Mouse (Mus musculus): Measurements from ENCODE around the gene Cntn5. TPM values are rescaled to one million over a fixed set of nuclear protein-coding genes. Genes with fewer than 3 reads are reported as not detected.

Gene Cntn5
- polyA plus RNA-seq, 1 experiment = 1.6 TPM

DNA sequence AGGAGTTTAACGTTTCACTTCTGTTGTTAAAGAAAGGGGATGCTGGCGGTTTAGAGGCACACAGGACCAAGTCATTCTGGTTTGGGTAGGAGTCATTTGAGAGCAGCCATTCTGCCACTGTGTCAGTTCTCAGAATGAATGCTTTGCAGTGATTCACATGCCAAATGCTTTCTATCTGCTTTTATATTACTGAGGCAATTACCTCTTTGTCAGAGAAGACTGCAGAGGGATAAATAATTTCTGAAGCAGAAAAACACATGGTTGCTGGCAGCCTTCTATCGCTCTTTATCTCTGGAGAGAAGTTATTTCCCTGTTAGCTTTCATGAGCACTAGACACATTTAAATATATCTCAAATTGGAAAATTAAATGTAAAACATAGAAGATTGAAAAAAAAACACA lies 1207.9 kb downstream of the Cntn5 start:
- Histone ChIP-seq H3K4me1 (ENCODE audit: control insufficient read depth, insufficient read depth, low read length) (no peaks in the 10 kb centered on the region), H3K27ac (ENCODE audit: insufficient read depth, low read length) (no peak overlapping the region), H3K4me3 (replicated peaks; ENCODE audit: insufficient read depth, low read depth, low read length) (no peak overlapping the region), H3K27me3 (ENCODE audit: control insufficient read depth, insufficient read depth, low read length) (no peaks in the 10 kb centered on the region; the same call in 1 of the 2 replicates)
- no peak for TF ChIP-seq CTCF (IDR thresholded peaks at IDR 0.05; ENCODE audit: borderline replicate concordance, insufficient read depth, low read depth, low read length)
- no peak for TF ChIP-seq POLR2A (IDR thresholded peaks at IDR 0.05; ENCODE audit: borderline replicate concordance, insufficient read depth, low read length)
- WGBS = 48% methylated on average over 3 of the region's 3 CpGs
- no peak for DNase-seq

DNA sequence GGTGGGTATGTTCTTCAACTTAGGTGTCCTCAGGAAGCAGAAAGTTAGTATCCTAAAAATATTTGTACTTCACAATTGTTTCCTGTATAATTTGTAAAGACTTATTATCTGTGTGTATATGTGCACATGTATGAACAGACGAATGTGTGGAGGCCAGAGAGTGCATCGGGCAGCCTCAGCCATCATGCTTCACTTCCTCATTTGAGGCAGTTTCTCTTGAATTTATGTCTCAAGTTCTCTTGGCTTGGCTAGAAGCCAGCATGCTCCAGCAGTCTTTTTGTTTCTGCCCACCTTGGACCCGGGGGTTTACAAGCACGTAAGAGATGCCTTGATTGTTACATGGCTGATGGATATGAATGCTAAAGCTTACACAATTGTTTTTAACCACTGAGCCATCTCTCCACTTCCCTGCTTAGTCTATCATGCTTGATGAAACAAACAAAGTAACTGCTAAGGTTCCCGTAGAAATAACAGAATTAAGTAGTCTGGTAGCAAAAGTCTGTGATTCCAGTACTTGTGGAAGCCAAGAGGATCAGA lies 1222.2 kb downstream of the Cntn5 start:
- WGBS = 42% methylated on average over 5 of the region's 5 CpGs
- TF ChIP-seq CTCF (IDR thresholded peaks at IDR 0.05; ENCODE audit: borderline replicate concordance, insufficient read depth, low read depth, low read length) (no peak), POLR2A (IDR thresholded peaks at IDR 0.05; ENCODE audit: borderline replicate concordance, insufficient read depth, low read length) (no peak)
- Histone ChIP-seq H3K4me1 (ENCODE audit: control insufficient read depth, insufficient read depth, low read length) (no peaks in the 10 kb centered on the region), H3K27ac (ENCODE audit: insufficient read depth, low read length) (no peak overlapping the region), H3K27me3 (ENCODE audit: control insufficient read depth, insufficient read depth, low read length) (no peaks in the 10 kb centered on the region), H3K4me3 (replicated peaks; ENCODE audit: insufficient read depth, low read depth, low read length) (no peak overlapping the region)
- no peak for DNase-seq

DNA sequence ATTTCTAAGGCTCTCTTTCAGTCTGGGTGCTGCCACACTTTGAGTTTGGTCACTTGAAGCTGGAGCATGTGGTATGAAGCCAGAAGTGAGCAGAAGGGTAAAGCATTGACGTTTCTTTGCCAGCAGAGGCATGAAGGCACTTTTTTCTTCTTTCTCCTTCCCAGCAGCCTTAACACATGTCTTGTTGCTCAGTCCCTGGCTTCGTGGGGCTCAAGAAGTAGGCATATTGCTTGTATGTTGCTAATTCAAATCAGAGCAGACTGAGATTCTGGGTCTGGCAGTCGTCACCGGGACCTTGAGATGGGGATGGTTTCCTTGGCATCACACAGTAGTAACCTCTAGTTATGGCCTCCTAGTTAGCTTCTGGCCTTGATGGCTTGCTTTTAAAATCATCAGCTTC lies 1228.5 kb downstream of the Cntn5 start:
- Histone ChIP-seq H3K27ac (ENCODE audit: insufficient read depth, low read length) (no peak overlapping the region), H3K4me3 (replicated peaks; ENCODE audit: insufficient read depth, low read depth, low read length) (no peak overlapping the region), H3K4me1 (ENCODE audit: control insufficient read depth, insufficient read depth, low read length) (no peaks in the 10 kb centered on the region), H3K27me3 (ENCODE audit: control insufficient read depth, insufficient read depth, low read length) (no peaks in the 10 kb centered on the region)
- TF ChIP-seq CTCF (IDR thresholded peaks at IDR 0.05; ENCODE audit: borderline replicate concordance, insufficient read depth, low read depth, low read length) (no peak), POLR2A (IDR thresholded peaks at IDR 0.05; ENCODE audit: borderline replicate concordance, insufficient read depth, low read length) (no peak)
- DNase-seq = no peak
- 66% methylated on average over 4 of the region's 4 CpGs for WGBS

DNA sequence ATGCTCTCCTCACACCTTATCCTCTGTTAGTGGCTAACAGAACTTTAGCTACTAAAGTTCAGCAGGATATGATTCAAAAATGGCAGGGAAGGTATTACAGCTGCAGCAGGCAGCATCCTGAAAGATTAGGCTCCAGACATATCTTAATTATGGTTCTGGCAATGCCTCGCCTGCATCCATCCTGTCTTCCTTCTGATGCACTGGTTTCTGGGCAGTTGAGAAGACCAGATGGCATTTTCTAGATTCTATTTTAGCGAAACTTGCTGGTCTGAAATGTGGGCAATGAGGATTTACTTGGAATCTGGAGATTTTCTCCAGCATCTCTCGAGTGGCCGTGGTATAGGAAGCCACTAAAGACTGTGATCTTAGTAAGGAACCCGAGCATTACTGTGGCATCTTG lies 1230.0 kb downstream of the Cntn5 start:
- peak in 1 of 2 experiments; percentile 7 for DNase-seq
- no peaks in the 10 kb centered on the region for H3K4me1 ChIP-seq (ENCODE audit: control insufficient read depth, insufficient read depth, low read length)
- TF ChIP-seq CTCF (IDR thresholded peaks at IDR 0.05; ENCODE audit: borderline replicate concordance, insufficient read depth, low read depth, low read length) (no peak), POLR2A (IDR thresholded peaks at IDR 0.05; ENCODE audit: borderline replicate concordance, insufficient read depth, low read length) (no peak)
- H3K4me3 ChIP-seq (replicated peaks; ENCODE audit: insufficient read depth, low read depth, low read length) = no peak overlapping the region
- no peaks in the 10 kb centered on the region for H3K27me3 ChIP-seq (ENCODE audit: control insufficient read depth, insufficient read depth, low read length)
- 26% methylated on average over 5 of the region's 5 CpGs for WGBS
- no peak overlapping the region for H3K27ac ChIP-seq (ENCODE audit: insufficient read depth, low read length)

DNA sequence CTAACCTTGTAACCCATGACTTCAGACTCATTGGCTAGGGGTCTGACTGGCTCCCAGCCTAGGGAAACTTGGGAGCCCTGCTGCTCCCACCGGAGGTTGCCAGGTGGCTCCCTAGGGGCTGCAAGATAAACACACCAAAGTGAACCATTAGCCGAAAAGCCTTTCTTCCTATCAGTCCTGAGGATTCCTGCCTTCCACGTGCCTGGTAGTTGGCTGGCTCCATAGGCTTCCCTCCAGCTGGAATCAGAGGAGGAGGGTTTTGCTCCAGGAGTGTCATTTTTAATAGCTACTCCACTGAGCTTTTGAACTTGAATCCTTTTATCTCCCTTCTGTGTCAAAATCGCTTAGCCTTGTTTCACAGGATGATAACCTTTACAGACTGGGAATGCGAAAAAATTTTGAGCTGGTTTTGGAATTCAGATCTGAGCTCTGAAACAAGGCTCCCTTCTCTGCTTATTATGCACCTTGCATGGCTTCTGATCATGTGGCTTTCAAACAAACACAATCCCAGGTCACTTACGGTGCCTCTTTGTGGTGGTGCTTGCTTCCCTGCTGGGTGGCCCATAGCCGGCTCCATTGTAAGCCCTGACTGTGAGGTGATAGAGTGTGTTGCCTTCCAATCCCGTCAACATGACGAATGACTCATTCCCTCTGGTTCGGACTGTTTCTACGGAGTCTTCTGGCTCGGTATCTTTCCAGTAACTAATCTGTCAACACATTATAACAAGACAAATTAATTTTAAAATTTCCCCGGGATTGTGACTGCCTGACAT lies 1231.1 kb downstream of the Cntn5 start:
- H3K4me3 ChIP-seq (replicated peaks; ENCODE audit: insufficient read depth, low read depth, low read length) = no peak overlapping the region
- no peak overlapping the region for H3K27ac ChIP-seq (ENCODE audit: insufficient read depth, low read length)
- DNase-seq = peak; percentile 15
- WGBS = 13% methylated on average over 13 of the region's 13 CpGs
- H3K4me1 ChIP-seq (ENCODE audit: control insufficient read depth, insufficient read depth, low read length) = no peaks in the 10 kb centered on the region
- TF ChIP-seq CTCF (IDR thresholded peaks at IDR 0.05; ENCODE audit: borderline replicate concordance, insufficient read depth, low read depth, low read length) = no peak
- TF ChIP-seq POLR2A (IDR thresholded peaks at IDR 0.05; ENCODE audit: borderline replicate concordance, insufficient read depth, low read length) = no peak
- H3K27me3 ChIP-seq (ENCODE audit: control insufficient read depth, insufficient read depth, low read length) = no peaks in the 10 kb centered on the region

DNA sequence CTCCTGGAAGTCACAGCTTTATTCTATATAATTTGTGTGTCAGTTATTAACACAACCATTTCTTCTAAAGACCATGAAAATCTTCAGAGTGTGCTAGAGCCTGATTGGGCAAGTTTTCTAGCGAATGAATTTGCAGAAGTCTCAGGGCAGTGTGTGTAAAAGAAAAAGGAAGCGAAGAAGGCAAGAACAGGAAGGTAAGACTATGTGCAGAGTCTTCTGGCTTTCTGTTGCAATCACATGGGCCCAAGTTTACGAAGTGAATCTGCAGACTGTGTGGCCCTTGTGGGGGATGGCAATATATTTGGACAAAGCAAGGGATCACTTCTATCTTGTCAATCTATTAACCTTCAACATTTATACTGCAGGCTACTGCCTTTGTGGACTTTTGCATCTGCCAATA lies 1251.1 kb downstream of the Cntn5 start:
- Histone ChIP-seq H3K27ac (ENCODE audit: insufficient read depth, low read length) (no peak overlapping the region), H3K27me3 (ENCODE audit: control insufficient read depth, insufficient read depth, low read length) (no peaks in the 10 kb centered on the region), H3K4me1 (ENCODE audit: control insufficient read depth, insufficient read depth, low read length) (no peaks in the 10 kb centered on the region), H3K4me3 (replicated peaks; ENCODE audit: insufficient read depth, low read depth, low read length) (no peak overlapping the region)
- WGBS = 91% methylated on average over 3 of the region's 3 CpGs
- TF ChIP-seq CTCF (IDR thresholded peaks at IDR 0.05; ENCODE audit: borderline replicate concordance, insufficient read depth, low read depth, low read length) = no peak
- no peak for TF ChIP-seq POLR2A (IDR thresholded peaks at IDR 0.05; ENCODE audit: borderline replicate concordance, insufficient read depth, low read length)
- no peak for DNase-seq

DNA sequence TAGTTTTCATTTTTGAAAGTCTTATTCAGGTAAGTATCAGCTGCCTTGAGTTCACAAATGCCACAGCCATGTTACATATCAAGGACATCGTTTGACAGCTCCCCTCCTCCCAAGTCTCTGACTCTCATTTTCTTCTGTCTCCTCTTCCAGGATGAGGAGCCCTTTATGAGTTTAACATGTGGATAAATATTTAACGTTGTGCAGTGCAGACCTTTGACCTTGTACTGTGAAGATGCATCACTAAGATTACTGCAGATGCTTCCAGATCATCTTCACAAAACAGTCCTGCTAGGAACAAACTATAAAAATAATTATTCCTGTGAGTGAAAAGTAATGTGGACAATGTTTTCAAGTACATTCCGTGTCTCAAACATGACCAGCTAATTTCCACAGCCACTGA lies 1257.2 kb downstream of the Cntn5 start:
- H3K27me3 ChIP-seq (ENCODE audit: control insufficient read depth, insufficient read depth, low read length) = no peaks in the 10 kb centered on the region
- WGBS = 75% methylated on average over 3 of the region's 3 CpGs
- no peaks in the 10 kb centered on the region for H3K4me1 ChIP-seq (ENCODE audit: control insufficient read depth, insufficient read depth, low read length)
- no peak for DNase-seq
- H3K27ac ChIP-seq (ENCODE audit: insufficient read depth, low read length) = no peak overlapping the region
- H3K4me3 ChIP-seq (replicated peaks; ENCODE audit: insufficient read depth, low read depth, low read length) = no peak overlapping the region
- no peak for TF ChIP-seq POLR2A (IDR thresholded peaks at IDR 0.05; ENCODE audit: borderline replicate concordance, insufficient read depth, low read length)
- no peak for TF ChIP-seq CTCF (IDR thresholded peaks at IDR 0.05; ENCODE audit: borderline replicate concordance, insufficient read depth, low read depth, low read length)

DNA sequence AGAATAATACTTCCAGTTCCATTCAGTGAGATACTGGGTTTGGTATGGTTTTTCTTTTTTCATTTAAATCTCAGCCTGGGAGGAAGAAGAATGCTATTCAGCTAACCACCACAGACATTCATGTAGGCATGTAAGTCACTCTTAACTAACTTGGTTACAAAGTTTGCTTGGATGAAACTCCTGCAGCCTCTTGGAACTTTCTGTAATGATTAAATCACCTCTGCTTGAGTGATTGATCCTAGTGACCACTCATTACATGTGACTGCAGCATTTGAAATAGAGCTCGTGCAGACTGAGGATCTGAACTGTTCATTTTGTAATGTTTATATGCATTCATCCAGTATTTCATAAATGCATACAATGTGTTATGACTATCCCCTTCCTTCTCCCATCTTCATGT lies 1258.3 kb downstream of the Cntn5 start:
- H3K27ac ChIP-seq (ENCODE audit: insufficient read depth, low read length) = no peak overlapping the region
- no peak for DNase-seq
- no peak overlapping the region for H3K4me3 ChIP-seq (replicated peaks; ENCODE audit: insufficient read depth, low read depth, low read length)
- 86% methylated on average over 1 of the region's 1 CpGs for WGBS
- TF ChIP-seq POLR2A (IDR thresholded peaks at IDR 0.05; ENCODE audit: borderline replicate concordance, insufficient read depth, low read length) = no peak
- no peak for TF ChIP-seq CTCF (IDR thresholded peaks at IDR 0.05; ENCODE audit: borderline replicate concordance, insufficient read depth, low read depth, low read length)
- no peaks in the 10 kb centered on the region for H3K27me3 ChIP-seq (ENCODE audit: control insufficient read depth, insufficient read depth, low read length)
- H3K4me1 ChIP-seq (ENCODE audit: control insufficient read depth, insufficient read depth, low read length) = no peaks in the 10 kb centered on the region

Data from cerebellum, adult 2 months (tissue).